In the genomic region with DNA sequence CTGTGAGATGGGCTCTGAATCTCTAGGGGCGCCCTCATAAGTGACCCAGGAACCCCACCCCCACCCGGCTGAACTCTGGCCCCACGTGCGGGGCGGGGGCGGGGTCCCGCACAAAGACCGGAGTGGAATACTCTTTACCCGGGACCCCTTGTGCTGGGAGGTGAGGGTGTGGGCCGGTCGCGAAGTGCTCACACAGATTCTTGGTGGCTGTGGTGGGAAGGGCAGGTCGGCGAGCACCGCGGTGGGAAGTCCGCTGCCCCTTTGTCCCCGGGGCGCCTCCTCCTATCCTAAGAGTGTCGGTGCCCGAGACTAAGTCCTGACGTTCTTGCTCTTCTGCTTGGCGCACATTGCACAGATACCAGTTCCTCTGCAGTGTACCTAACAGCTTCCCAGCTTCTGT, we compare ENCODE assay signal across 7 mouse cellular contexts. TPM values are rescaled to one million over a fixed set of nuclear protein-coding genes. Genes with fewer than 3 reads are reported as not detected.
A peak's percentile ranks its signal among the peaks of the same experiment; 100 is the strongest.
DNase-seq lines count a peak whose midpoint lies in the region; ATAC-seq lines count a peak whose summit lies in the region.

No protein-coding gene starts in this region.

- peaks cover 36% of the 10 kb centered on the region for H3K4me1 ChIP-seq in lung, embryonic 16.5 days (replicated peaks; ENCODE audit: control insufficient read depth, insufficient read depth, low read length)
- H3K4me1 ChIP-seq in limb, embryonic 13.5 days: peaks cover 49% of the 10 kb centered on the region
- H3K4me1 ChIP-seq in stomach, embryonic 14.5 days (ENCODE audit: control insufficient read depth, insufficient read depth, low read length): peaks cover 20% of the 10 kb centered on the region

- no peak for DNase-seq in lung, postnatal 25 days (ENCODE audit: low spot score)
- DNase-seq in layer of hippocampus, postnatal 10 days (ENCODE audit: low spot score in 2 of 2): no peak
- no peak for DNase-seq in layer of hippocampus, adult 18-20 months (ENCODE audit: low spot score in 2 of 2)

- H3K4me3 ChIP-seq in lung, embryonic 16.5 days (ENCODE audit: low read length): peak overlapping the region; percentile 66
- H3K4me3 ChIP-seq in limb, embryonic 13.5 days: peak overlapping the region; percentile 73
- peak overlapping the region; percentile 71 for H3K4me3 ChIP-seq in stomach, embryonic 14.5 days (ENCODE audit: low read depth, low read length)

- peak overlapping the region; percentile 95 for H3K27ac ChIP-seq in lung, embryonic 16.5 days (ENCODE audit: low read length)
- H3K27ac ChIP-seq in limb, embryonic 13.5 days: peak overlapping the region; percentile 89
- peak overlapping the region; percentile 93 for H3K27ac ChIP-seq in stomach, embryonic 14.5 days (ENCODE audit: low read length)

- peak overlapping the region; percentile 71 for H3K4me2 ChIP-seq in lung, embryonic 16.5 days (ENCODE audit: low read depth, low read length)
- H3K4me2 ChIP-seq in limb, embryonic 13.5 days (replicated peaks): peak overlapping the region; percentile 89
- peak overlapping the region; percentile 83 for H3K4me2 ChIP-seq in stomach, embryonic 14.5 days (replicated peaks; ENCODE audit: low read depth, low read length)

- peak; percentile 12 for ATAC-seq in lung, embryonic 16.5 days (ENCODE audit: low read depth)
- ATAC-seq in erythroid progenitor cell, adult 5-6 weeks (replicated peaks; ENCODE audit: low FRiP score, poor library complexity, severe bottlenecking): peak; percentile 7
- ATAC-seq in limb, embryonic 13.5 days (ENCODE audit: low FRiP score, low read depth): peak; percentile 51
- peak; percentile 7; the same call in 1 of the 2 replicates for ATAC-seq in stomach, embryonic 14.5 days (ENCODE audit: insufficient number of reproducible peaks, insufficient read depth, low FRiP score, low read depth)

- no peaks in the 10 kb centered on the region for H3K9me3 ChIP-seq in lung, embryonic 16.5 days (ENCODE audit: control insufficient read depth, low read length)
- no peaks in the 10 kb centered on the region for H3K9me3 ChIP-seq in limb, embryonic 13.5 days
- H3K9me3 ChIP-seq in stomach, embryonic 14.5 days (ENCODE audit: control insufficient read depth, low read depth, low read length): no peaks in the 10 kb centered on the region

- peak overlapping the region; percentile 81 for H3K9ac ChIP-seq in lung, embryonic 16.5 days (ENCODE audit: low read length)
- H3K9ac ChIP-seq in limb, embryonic 13.5 days: peak overlapping the region; percentile 83
- peak overlapping the region; percentile 73 for H3K9ac ChIP-seq in stomach, embryonic 14.5 days (replicated peaks; ENCODE audit: low read depth, low read length)

- peaks cover 21% of the 10 kb centered on the region for H3K36me3 ChIP-seq in lung, embryonic 16.5 days (ENCODE audit: control insufficient read depth, insufficient read depth, low read length)
- peaks cover 56% of the 10 kb centered on the region for H3K36me3 ChIP-seq in limb, embryonic 13.5 days
- peaks cover 29% of the 10 kb centered on the region for H3K36me3 ChIP-seq in stomach, embryonic 14.5 days (ENCODE audit: control insufficient read depth, insufficient read depth, low read length)

- H3K27me3 ChIP-seq in lung, embryonic 16.5 days (ENCODE audit: control insufficient read depth, insufficient read depth, low read depth, low read length): no peaks in the 10 kb centered on the region
- H3K27me3 ChIP-seq in limb, embryonic 13.5 days: no peaks in the 10 kb centered on the region
- no peaks in the 10 kb centered on the region for H3K27me3 ChIP-seq in stomach, embryonic 14.5 days (ENCODE audit: control insufficient read depth, insufficient read depth, low read length)

- WGBS in lung, embryonic 16.5 days: 0% methylated on average over 19 of the region's 23 CpGs
- WGBS in limb, embryonic 13.5 days: under 1% methylated on average over 23 of the region's 23 CpGs
- under 1% methylated on average over 23 of the region's 23 CpGs for WGBS in stomach, embryonic 14.5 days

RNA-seq across cellular contexts. Expression of a gene that starts 1.5 kb away (rescaled TPM):
- polyA plus RNA-seq in lung, embryonic 16.5 days (2015; fragmentation: Nextera tagmentation; extraction: Ambion mirVana): 101 and 102 TPM in 2 replicates
- total RNA-seq in erythroid progenitor cell, adult 5-6 weeks (2015; ENCODE audit: low replicate concordance): 2.5 and 6.5 TPM in 2 replicates
- total RNA-seq in erythroid progenitor cell, adult 5-6 weeks (2017; ENCODE audit: low replicate concordance): 0.30 and 4.5 TPM in 2 replicates
- 127 and 130 TPM in 2 replicates for polyA plus RNA-seq in limb, embryonic 13.5 days (2015; fragmentation: Nextera tagmentation; extraction: Ambion mirVana)
- polyA plus RNA-seq in stomach, embryonic 14.5 days (2014; fragmentation: Nextera tagmentation; extraction: Ambion mirVana): 119 and 127 TPM in 2 replicates
- 10 to 100 TPM; 19.8 to 21.0 TPM for total RNA-seq in layer of hippocampus, postnatal 10 days (2021)
- total RNA-seq in layer of hippocampus, adult 18-20 months (2021): 10 to 100 TPM; 15.8 to 16.6 TPM

RNA-seq across cellular contexts. Expression of a gene that starts 6.2 kb away (rescaled TPM):
- polyA plus RNA-seq in lung, embryonic 16.5 days (2015; fragmentation: Nextera tagmentation; extraction: Ambion mirVana): 35.6 and 41.6 TPM in 2 replicates
- 9.6 and 16.9 TPM in 2 replicates for total RNA-seq in erythroid progenitor cell, adult 5-6 weeks (2015; ENCODE audit: low replicate concordance)
- total RNA-seq in erythroid progenitor cell, adult 5-6 weeks (2017; ENCODE audit: low replicate concordance): 8.9 and 19.1 TPM in 2 replicates
- 43.7 and 46.5 TPM in 2 replicates for polyA plus RNA-seq in limb, embryonic 13.5 days (2015; fragmentation: Nextera tagmentation; extraction: Ambion mirVana)
- 36.2 and 40.3 TPM in 2 replicates for polyA plus RNA-seq in stomach, embryonic 14.5 days (2014; fragmentation: Nextera tagmentation; extraction: Ambion mirVana)
- total RNA-seq in layer of hippocampus, postnatal 10 days (2021): 10 to 100 TPM; 58.3 to 66.6 TPM
- 10 to 100 TPM; 86.2 to 86.5 TPM for total RNA-seq in layer of hippocampus, adult 18-20 months (2021)

RNA-seq across cellular contexts. Expression of a gene that starts 7.5 kb away (rescaled TPM):
- 10.1 and 13.8 TPM in 2 replicates for polyA plus RNA-seq in lung, embryonic 16.5 days (2015; fragmentation: Nextera tagmentation; extraction: Ambion mirVana)
- 7.1 and 12.6 TPM in 2 replicates for total RNA-seq in erythroid progenitor cell, adult 5-6 weeks (2015; ENCODE audit: low replicate concordance)
- total RNA-seq in erythroid progenitor cell, adult 5-6 weeks (2017; ENCODE audit: low replicate concordance): 8.0 TPM in 1 of 2 replicates, not detected in the other
- 13.4 and 15.5 TPM in 2 replicates for polyA plus RNA-seq in limb, embryonic 13.5 days (2015; fragmentation: Nextera tagmentation; extraction: Ambion mirVana)
- polyA plus RNA-seq in stomach, embryonic 14.5 days (2014; fragmentation: Nextera tagmentation; extraction: Ambion mirVana): 10.3 and 12.1 TPM in 2 replicates
- 1 to 10 TPM; 3.7 to 4.2 TPM for total RNA-seq in layer of hippocampus, postnatal 10 days (2021)
- total RNA-seq in layer of hippocampus, adult 18-20 months (2021): 1 to 10 TPM; 5.1 to 7.3 TPM

RNA-seq across cellular contexts. Expression of a gene that starts 9.4 kb away (rescaled TPM):
- 22.3 and 23.0 TPM in 2 replicates for polyA plus RNA-seq in lung, embryonic 16.5 days (2015; fragmentation: Nextera tagmentation; extraction: Ambion mirVana)
- 15.5 and 24.5 TPM in 2 replicates for total RNA-seq in erythroid progenitor cell, adult 5-6 weeks (2015; ENCODE audit: low replicate concordance)
- 12.3 and 17.7 TPM in 2 replicates for total RNA-seq in erythroid progenitor cell, adult 5-6 weeks (2017; ENCODE audit: low replicate concordance)
- 18.4 and 19.6 TPM in 2 replicates for polyA plus RNA-seq in limb, embryonic 13.5 days (2015; fragmentation: Nextera tagmentation; extraction: Ambion mirVana)
- 17.3 and 19.9 TPM in 2 replicates for polyA plus RNA-seq in stomach, embryonic 14.5 days (2014; fragmentation: Nextera tagmentation; extraction: Ambion mirVana)
- total RNA-seq in layer of hippocampus, postnatal 10 days (2021): 10 to 100 TPM; 10.7 to 11.9 TPM
- 10 to 100 TPM; 10.7 to 13.5 TPM for total RNA-seq in layer of hippocampus, adult 18-20 months (2021)

RNA-seq across cellular contexts. Expression of a gene that starts 11.3 kb away (rescaled TPM):
- polyA plus RNA-seq in lung, embryonic 16.5 days (2015; fragmentation: Nextera tagmentation; extraction: Ambion mirVana): 0.97 and 1.6 TPM in 2 replicates
- 4.2 and 8.6 TPM in 2 replicates for total RNA-seq in erythroid progenitor cell, adult 5-6 weeks (2015; ENCODE audit: low replicate concordance)
- total RNA-seq in erythroid progenitor cell, adult 5-6 weeks (2017; ENCODE audit: low replicate concordance): 0.64 TPM in 1 of 2 replicates, not detected in the other
- polyA plus RNA-seq in limb, embryonic 13.5 days (2015; fragmentation: Nextera tagmentation; extraction: Ambion mirVana): 1.5 and 1.7 TPM in 2 replicates
- polyA plus RNA-seq in stomach, embryonic 14.5 days (2014; fragmentation: Nextera tagmentation; extraction: Ambion mirVana): 1.0 and 1.4 TPM in 2 replicates
- total RNA-seq in layer of hippocampus, postnatal 10 days (2021): 1 to 10 TPM; 1.2 to 1.7 TPM
- total RNA-seq in layer of hippocampus, adult 18-20 months (2021): 1 to 10 TPM; 1.1 to 1.4 TPM
